Mouse (Mus musculus) bone marrow, adult 2 months (tissue): ENCODE data around the gene Ifih1.

ENCODE experiments used
- CTCF ChIP-seq: fragments of 200-500 bp; IDR thresholded peaks from 2 replicates; pipeline ENCODE4 v1.5.1; 2011; ENCODE audit warnings: low read length, control low read depth; ENCODE audit not compliant: control insufficient read depth, insufficient read depth
- POLR2A ChIP-seq: fragments of 200-500 bp; IDR thresholded peaks from 2 replicates; pipeline ENCODE4 v1.6.1; 2011; ENCODE audit warnings: low read depth, mild to moderate bottlenecking, control low read depth, low read length, borderline replicate concordance; ENCODE audit not compliant: control insufficient read depth

- TF ChIP-seq CTCF (no peak), POLR2A (no peak)
Measured at GRCm38 (mm10) chr2:62589333-62589732, 56.7 kb downstream of the Ifih1 start.
